Mouse (Mus musculus): ENCODE data around the gene Mcam. TPM values are rescaled to one million over a fixed set of nuclear protein-coding genes. Genes with fewer than 3 reads are reported as not detected.

Gene Mcam
- polyA plus RNA-seq, 1 experiment, result 18.7 TPM

- Histone ChIP-seq H3K4me3 (ENCODE audit: control insufficient read depth, insufficient read depth, low read length) (no peak overlapping the region), H3K27ac (ENCODE audit: control insufficient read depth, insufficient read depth, low read length) (no peak overlapping the region), H3K4me1 (replicated peaks; ENCODE audit: control insufficient read depth, insufficient read depth, low read length) (no peaks in the 10 kb centered on the region), H3K36me3 (ENCODE audit: control insufficient read depth, insufficient read depth, low read length) (peaks cover 79% of the 10 kb centered on the region), H3K27me3 (ENCODE audit: control insufficient read depth, insufficient read depth, low read length) (no peaks in the 10 kb centered on the region)
- 95% methylated on average over 3 of the region's 3 CpGs for WGBS
- TF ChIP-seq CTCF (IDR thresholded peaks at IDR 0.05; ENCODE audit: borderline replicate concordance, control insufficient read depth, extremely low read depth, insufficient read depth, low read length, poor library complexity), result no peak
- TF ChIP-seq POLR2A (IDR thresholded peaks at IDR 0.05; ENCODE audit: control insufficient read depth, extremely low read depth, insufficient read depth, low read length, poor library complexity), result no peak
- no peak for DNase-seq
These were observed 36.5 kb downstream of the Mcam start for GRCm38 (mm10) chr9:44170691-44171151.

GRCm38 (mm10) chr9:44175556-44175955, 41.3 kb downstream of the Mcam start:
- Histone ChIP-seq H3K36me3 (ENCODE audit: control insufficient read depth, insufficient read depth, low read length) (peaks cover 37% of the 10 kb centered on the region), H3K4me1 (replicated peaks; ENCODE audit: control insufficient read depth, insufficient read depth, low read length) (peaks cover 20% of the 10 kb centered on the region), H3K27me3 (ENCODE audit: control insufficient read depth, insufficient read depth, low read length) (no peaks in the 10 kb centered on the region), H3K27ac (ENCODE audit: control insufficient read depth, insufficient read depth, low read length) (no peak overlapping the region), H3K4me3 (ENCODE audit: control insufficient read depth, insufficient read depth, low read length) (no peak overlapping the region)
- DNase-seq, result no peak
- 33% methylated on average over 6 of the region's 6 CpGs for WGBS
- no peak for TF ChIP-seq POLR2A (IDR thresholded peaks at IDR 0.05; ENCODE audit: control insufficient read depth, extremely low read depth, insufficient read depth, low read length, poor library complexity)
- TF ChIP-seq CTCF (IDR thresholded peaks at IDR 0.05; ENCODE audit: borderline replicate concordance, control insufficient read depth, extremely low read depth, insufficient read depth, low read length, poor library complexity), result no peak

GRCm38 (mm10) chr9:44175957-44176356, 41.7 kb downstream of the Mcam start:
- H3K27ac ChIP-seq (ENCODE audit: control insufficient read depth, insufficient read depth, low read length), result no peak overlapping the region
- peaks cover 24% of the 10 kb centered on the region for H3K4me1 ChIP-seq (replicated peaks; ENCODE audit: control insufficient read depth, insufficient read depth, low read length)
- no peak for DNase-seq
- H3K4me3 ChIP-seq (ENCODE audit: control insufficient read depth, insufficient read depth, low read length), result no peak overlapping the region
- peaks cover 33% of the 10 kb centered on the region for H3K36me3 ChIP-seq (ENCODE audit: control insufficient read depth, insufficient read depth, low read length)
- no peak for TF ChIP-seq CTCF (IDR thresholded peaks at IDR 0.05; ENCODE audit: borderline replicate concordance, control insufficient read depth, extremely low read depth, insufficient read depth, low read length, poor library complexity)
- TF ChIP-seq POLR2A (IDR thresholded peaks at IDR 0.05; ENCODE audit: control insufficient read depth, extremely low read depth, insufficient read depth, low read length, poor library complexity), result no peak
- WGBS, result 13% methylated on average over 1 of the region's 1 CpGs
- H3K27me3 ChIP-seq (ENCODE audit: control insufficient read depth, insufficient read depth, low read length), result no peaks in the 10 kb centered on the region

GRCm38 (mm10) chr9:44177405-44177804, 43.1 kb downstream of the Mcam start:
- H3K27me3 ChIP-seq (ENCODE audit: control insufficient read depth, insufficient read depth, low read length), result no peaks in the 10 kb centered on the region
- no peak for DNase-seq
- H3K36me3 ChIP-seq (ENCODE audit: control insufficient read depth, insufficient read depth, low read length), result peaks cover 19% of the 10 kb centered on the region
- H3K4me3 ChIP-seq (ENCODE audit: control insufficient read depth, insufficient read depth, low read length), result no peak overlapping the region
- WGBS, result 39% methylated on average over 2 of the region's 2 CpGs
- H3K4me1 ChIP-seq (replicated peaks; ENCODE audit: control insufficient read depth, insufficient read depth, low read length), result peaks cover 26% of the 10 kb centered on the region
- peak overlapping the region; percentile 54; the same call in 1 of the 2 replicates for H3K27ac ChIP-seq (ENCODE audit: control insufficient read depth, insufficient read depth, low read length)
- TF ChIP-seq CTCF (IDR thresholded peaks at IDR 0.05; ENCODE audit: borderline replicate concordance, control insufficient read depth, extremely low read depth, insufficient read depth, low read length, poor library complexity) (no peak), POLR2A (IDR thresholded peaks at IDR 0.05; ENCODE audit: control insufficient read depth, extremely low read depth, insufficient read depth, low read length, poor library complexity) (no peak)

GRCm38 (mm10) chr9:44178389-44178788, 44.1 kb downstream of the Mcam start:
- 0 out of 2 replicates have a peak, but pooled peaks have one; percentile 31 for TF ChIP-seq CTCF (IDR thresholded peaks at IDR 0.05; ENCODE audit: borderline replicate concordance, control insufficient read depth, extremely low read depth, insufficient read depth, low read length, poor library complexity)
- TF ChIP-seq POLR2A (IDR thresholded peaks at IDR 0.05; ENCODE audit: control insufficient read depth, extremely low read depth, insufficient read depth, low read length, poor library complexity), result no peak
- peak; percentile 33 for DNase-seq

GRCm38 (mm10) chr9:44178811-44179210, 44.5 kb downstream of the Mcam start:
- peaks cover 27% of the 10 kb centered on the region for H3K4me1 ChIP-seq (replicated peaks; ENCODE audit: control insufficient read depth, insufficient read depth, low read length)
- H3K27ac ChIP-seq (ENCODE audit: control insufficient read depth, insufficient read depth, low read length), result no peak overlapping the region
- peaks cover 6% of the 10 kb centered on the region for H3K36me3 ChIP-seq (ENCODE audit: control insufficient read depth, insufficient read depth, low read length)
- H3K27me3 ChIP-seq (ENCODE audit: control insufficient read depth, insufficient read depth, low read length), result no peaks in the 10 kb centered on the region
- 99% methylated on average over 12 of the region's 12 CpGs for WGBS
- TF ChIP-seq POLR2A (IDR thresholded peaks at IDR 0.05; ENCODE audit: control insufficient read depth, extremely low read depth, insufficient read depth, low read length, poor library complexity) (no peak), CTCF (IDR thresholded peaks at IDR 0.05; ENCODE audit: borderline replicate concordance, control insufficient read depth, extremely low read depth, insufficient read depth, low read length, poor library complexity) (no peak)
- DNase-seq, result no peak
- no peak overlapping the region for H3K4me3 ChIP-seq (ENCODE audit: control insufficient read depth, insufficient read depth, low read length)

More at GRCm38 (mm10) chr9:44178389-44178788, 44.1 kb downstream of the Mcam start:
- Histone ChIP-seq H3K4me1 (replicated peaks; ENCODE audit: control insufficient read depth, insufficient read depth, low read length) (peaks cover 26% of the 10 kb centered on the region), H3K36me3 (ENCODE audit: control insufficient read depth, insufficient read depth, low read length) (peaks cover 9% of the 10 kb centered on the region), H3K27me3 (ENCODE audit: control insufficient read depth, insufficient read depth, low read length) (no peaks in the 10 kb centered on the region), H3K4me3 (ENCODE audit: control insufficient read depth, insufficient read depth, low read length) (no peak overlapping the region), H3K27ac (ENCODE audit: control insufficient read depth, insufficient read depth, low read length) (no peak overlapping the region)
- 94% methylated on average over 14 of the region's 14 CpGs for WGBS

- H3K4me1 ChIP-seq (replicated peaks; ENCODE audit: control insufficient read depth, insufficient read depth, low read length), result peaks cover 29% of the 10 kb centered on the region
- 28% methylated on average over 5 of the region's 5 CpGs for WGBS
- no peak for DNase-seq
- H3K27ac ChIP-seq (ENCODE audit: control insufficient read depth, insufficient read depth, low read length), result no peak overlapping the region; the same call in 1 of the 2 replicates
- TF ChIP-seq CTCF (IDR thresholded peaks at IDR 0.05; ENCODE audit: borderline replicate concordance, control insufficient read depth, extremely low read depth, insufficient read depth, low read length, poor library complexity) (no peak), POLR2A (IDR thresholded peaks at IDR 0.05; ENCODE audit: control insufficient read depth, extremely low read depth, insufficient read depth, low read length, poor library complexity) (no peak)
- no peak overlapping the region for H3K4me3 ChIP-seq (ENCODE audit: control insufficient read depth, insufficient read depth, low read length)
- H3K27me3 ChIP-seq (ENCODE audit: control insufficient read depth, insufficient read depth, low read length), result no peaks in the 10 kb centered on the region
- H3K36me3 ChIP-seq (ENCODE audit: control insufficient read depth, insufficient read depth, low read length), result peaks cover 6% of the 10 kb centered on the region
These were observed 47.3 kb downstream of the Mcam start for GRCm38 (mm10) chr9:44181537-44181936.
